Mouse (Mus musculus): ENCODE data around the gene Kank2. TPM values are rescaled to one million over a fixed set of nuclear protein-coding genes. Genes with fewer than 3 reads are reported as not detected.

Gene Kank2
- polyA plus RNA-seq, 1 experiment from 2014 or later, result 1.3 TPM

DNA sequence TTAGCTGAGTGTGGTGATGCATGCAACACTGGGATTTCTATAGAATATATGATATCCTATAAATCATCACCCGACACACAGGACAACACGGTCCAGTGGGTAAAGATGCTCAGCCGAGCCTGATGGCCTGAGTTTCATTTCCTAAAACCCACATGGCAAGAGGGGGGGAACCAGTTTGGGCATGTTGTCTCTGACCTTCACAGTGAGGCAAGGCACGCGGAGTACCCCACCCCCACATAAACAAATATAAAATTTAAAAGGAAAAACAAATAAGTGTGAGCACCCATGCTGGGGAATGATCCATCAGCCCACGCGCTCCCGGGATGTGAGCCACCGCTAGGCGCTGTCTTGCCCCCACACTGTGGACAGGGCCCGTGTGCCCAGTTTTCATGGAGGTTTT, 8.4 kb upstream of the Kank2 start:
- no peaks in the 10 kb centered on the region for H3K36me3 ChIP-seq (ENCODE audit: control insufficient read depth, insufficient read depth, low read length)
- H3K4me1 ChIP-seq (ENCODE audit: control insufficient read depth, insufficient read depth, low read length), result no peaks in the 10 kb centered on the region
- no peak for ATAC-seq (ENCODE audit: low read depth)
- 77% methylated on average over 11 of the region's 11 CpGs for WGBS
- H3K4me3 ChIP-seq (ENCODE audit: low read depth, low read length), result no peak overlapping the region
- H3K27ac ChIP-seq (ENCODE audit: low read depth, low read length), result no peak overlapping the region
- no peaks in the 10 kb centered on the region for H3K9me3 ChIP-seq (ENCODE audit: control insufficient read depth, low read length)
- H3K4me2 ChIP-seq (ENCODE audit: low read depth, low read length), result no peak overlapping the region
- H3K9ac ChIP-seq (replicated peaks; ENCODE audit: low read depth, low read length), result no peak overlapping the region
- H3K27me3 ChIP-seq (ENCODE audit: control insufficient read depth, insufficient read depth, low read length), result no peaks in the 10 kb centered on the region

DNA sequence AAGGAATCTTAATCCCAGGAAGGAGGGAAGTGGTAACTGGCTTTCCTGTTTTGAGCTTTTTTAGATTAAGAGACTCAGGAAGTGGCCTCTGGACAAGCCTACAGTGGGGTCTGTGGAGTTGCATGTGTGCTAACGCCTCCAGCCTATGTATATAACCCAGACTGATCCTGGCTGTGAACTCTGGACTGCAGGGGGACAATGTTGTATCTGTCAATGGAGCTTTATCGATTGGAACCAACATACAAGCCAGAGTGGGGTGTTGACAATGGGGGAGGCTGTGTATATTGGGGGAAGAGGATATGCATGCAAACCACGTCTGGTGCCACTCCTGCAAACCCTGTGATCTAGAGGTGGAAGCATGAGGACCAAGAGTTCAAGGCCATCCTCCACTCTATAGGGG, 7.8 kb upstream of the Kank2 start:
- 79% methylated on average over 3 of the region's 3 CpGs for WGBS
- H3K4me3 ChIP-seq (ENCODE audit: low read depth, low read length), result no peak overlapping the region
- no peak overlapping the region for H3K9ac ChIP-seq (replicated peaks; ENCODE audit: low read depth, low read length)
- H3K36me3 ChIP-seq (ENCODE audit: control insufficient read depth, insufficient read depth, low read length), result no peaks in the 10 kb centered on the region
- no peaks in the 10 kb centered on the region for H3K4me1 ChIP-seq (ENCODE audit: control insufficient read depth, insufficient read depth, low read length)
- no peaks in the 10 kb centered on the region for H3K27me3 ChIP-seq (ENCODE audit: control insufficient read depth, insufficient read depth, low read length)
- no peak overlapping the region for H3K27ac ChIP-seq (ENCODE audit: low read depth, low read length)
- ATAC-seq (ENCODE audit: low read depth), result no peak
- no peak overlapping the region for H3K4me2 ChIP-seq (ENCODE audit: low read depth, low read length)
- H3K9me3 ChIP-seq (ENCODE audit: control insufficient read depth, low read length), result no peaks in the 10 kb centered on the region

GRCm38 (mm10) chr9:21803986-21804644, 5.6 kb upstream of the Kank2 start:
- no peaks in the 10 kb centered on the region for H3K27me3 ChIP-seq (ENCODE audit: control insufficient read depth, insufficient read depth, low read length)
- no peak overlapping the region for H3K4me2 ChIP-seq (ENCODE audit: low read depth, low read length)
- 50% methylated on average over 12 of the region's 13 CpGs for WGBS
- H3K4me1 ChIP-seq (ENCODE audit: control insufficient read depth, insufficient read depth, low read length), result no peaks in the 10 kb centered on the region
- peak; percentile 87 for ATAC-seq (ENCODE audit: low read depth)
- no peak overlapping the region for H3K27ac ChIP-seq (ENCODE audit: low read depth, low read length)
- no peak overlapping the region for H3K4me3 ChIP-seq (ENCODE audit: low read depth, low read length)
- H3K9ac ChIP-seq (replicated peaks; ENCODE audit: low read depth, low read length), result no peak overlapping the region
- no peaks in the 10 kb centered on the region for H3K9me3 ChIP-seq (ENCODE audit: control insufficient read depth, low read length)
- no peaks in the 10 kb centered on the region for H3K36me3 ChIP-seq (ENCODE audit: control insufficient read depth, insufficient read depth, low read length)

DNA sequence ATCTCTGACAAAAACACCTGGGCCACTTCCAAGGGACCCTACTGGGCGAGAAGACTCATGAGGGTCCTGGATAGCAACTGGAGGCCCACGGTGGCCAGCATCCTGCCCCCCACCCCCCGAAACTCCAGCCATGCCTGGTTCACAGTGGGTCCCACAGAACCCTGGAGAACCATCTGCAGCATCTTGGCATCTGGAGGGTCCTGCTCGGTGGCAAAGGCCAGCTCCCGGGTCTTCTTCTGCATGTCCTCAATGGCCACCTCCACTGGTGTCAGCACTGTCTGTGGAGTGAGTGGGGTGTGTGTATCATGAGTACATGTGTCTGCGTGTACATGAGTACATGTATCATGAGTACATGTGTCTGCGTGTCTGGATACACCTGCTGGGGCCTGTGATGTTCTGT, 3.0 kb upstream of the Kank2 start:
- no peak overlapping the region for H3K9ac ChIP-seq (replicated peaks; ENCODE audit: low read depth, low read length)
- no peak overlapping the region for H3K4me2 ChIP-seq (ENCODE audit: low read depth, low read length)
- 94% methylated on average over 7 of the region's 7 CpGs for WGBS
- H3K4me1 ChIP-seq (ENCODE audit: control insufficient read depth, insufficient read depth, low read length), result 0 out of 2 replicates have a peak, but pooled peaks cover 4% of the 10 kb centered on the region
- H3K27me3 ChIP-seq (ENCODE audit: control insufficient read depth, insufficient read depth, low read length), result 0 out of 2 replicates have a peak, but pooled peaks cover 4% of the 10 kb centered on the region
- H3K27ac ChIP-seq (ENCODE audit: low read depth, low read length), result no peak overlapping the region
- H3K4me3 ChIP-seq (ENCODE audit: low read depth, low read length), result no peak overlapping the region
- no peaks in the 10 kb centered on the region for H3K36me3 ChIP-seq (ENCODE audit: control insufficient read depth, insufficient read depth, low read length)
- ATAC-seq (ENCODE audit: low read depth), result no peak
- H3K9me3 ChIP-seq (ENCODE audit: control insufficient read depth, low read length), result no peaks in the 10 kb centered on the region

DNA sequence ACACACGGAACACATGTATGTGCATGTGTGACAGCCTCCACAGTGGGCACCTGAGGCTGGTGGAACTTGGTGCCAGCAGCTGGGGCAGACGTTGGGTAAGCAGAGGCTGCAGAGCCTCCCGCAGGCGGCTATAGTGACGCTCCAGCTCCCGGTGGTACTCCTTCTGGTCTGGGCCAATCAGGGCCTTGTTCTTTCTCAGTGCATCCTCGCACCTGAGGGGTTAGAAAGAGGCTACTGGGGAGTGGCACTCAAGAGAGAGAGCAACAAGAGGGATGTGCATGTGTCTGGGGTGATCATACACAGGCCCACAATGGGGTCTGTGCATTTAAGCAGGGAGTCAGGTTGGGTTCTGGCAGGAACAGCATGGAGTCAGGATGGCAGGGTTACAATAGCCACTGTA, 2.6 kb upstream of the Kank2 start:
- no peak overlapping the region for H3K4me3 ChIP-seq (ENCODE audit: low read depth, low read length)
- H3K27ac ChIP-seq (ENCODE audit: low read depth, low read length), result no peak overlapping the region
- H3K4me1 ChIP-seq (ENCODE audit: control insufficient read depth, insufficient read depth, low read length), result 0 out of 2 replicates have a peak, but pooled peaks cover 4% of the 10 kb centered on the region
- WGBS, result 75% methylated on average over 7 of the region's 7 CpGs
- H3K36me3 ChIP-seq (ENCODE audit: control insufficient read depth, insufficient read depth, low read length), result no peaks in the 10 kb centered on the region
- no peak overlapping the region for H3K4me2 ChIP-seq (ENCODE audit: low read depth, low read length)
- ATAC-seq (ENCODE audit: low read depth), result no peak
- H3K9me3 ChIP-seq (ENCODE audit: control insufficient read depth, low read length), result no peaks in the 10 kb centered on the region
- 0 out of 2 replicates have a peak, but pooled peaks cover 4% of the 10 kb centered on the region for H3K27me3 ChIP-seq (ENCODE audit: control insufficient read depth, insufficient read depth, low read length)
- no peak overlapping the region for H3K9ac ChIP-seq (replicated peaks; ENCODE audit: low read depth, low read length)

DNA sequence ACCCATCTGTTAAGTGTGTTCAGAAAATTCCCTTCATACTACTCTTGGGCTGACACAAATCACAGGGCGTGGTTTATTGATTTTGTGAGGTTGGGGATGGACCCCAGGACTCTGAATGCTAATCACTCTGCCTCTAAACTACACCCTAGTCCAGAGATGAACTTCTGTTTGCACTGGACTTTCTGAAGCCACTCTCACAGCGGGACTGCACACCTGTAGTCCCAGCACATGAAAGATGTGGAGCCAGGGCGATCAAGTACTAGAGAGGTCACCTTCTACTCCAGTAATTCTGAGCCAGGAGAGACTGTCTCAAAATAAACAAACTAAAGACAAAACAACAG, 436 bp upstream of the Kank2 start:
- 54% methylated on average over 3 of the region's 3 CpGs for WGBS
- Histone ChIP-seq H3K4me1 (ENCODE audit: control insufficient read depth, insufficient read depth, low read length) (0 out of 2 replicates have a peak, but pooled peaks cover 4% of the 10 kb centered on the region), H3K27ac (ENCODE audit: low read depth, low read length) (no peak overlapping the region), H3K4me3 (ENCODE audit: low read depth, low read length) (peak overlapping the region; percentile 57), H3K9ac (replicated peaks; ENCODE audit: low read depth, low read length) (no peak overlapping the region), H3K27me3 (ENCODE audit: control insufficient read depth, insufficient read depth, low read length) (0 out of 2 replicates have a peak, but pooled peaks cover 4% of the 10 kb centered on the region), H3K9me3 (ENCODE audit: control insufficient read depth, low read length) (no peaks in the 10 kb centered on the region), H3K36me3 (ENCODE audit: control insufficient read depth, insufficient read depth, low read length) (no peaks in the 10 kb centered on the region), H3K4me2 (ENCODE audit: low read depth, low read length) (peak overlapping the region; percentile 76)
- no peak for ATAC-seq (ENCODE audit: low read depth)

- peak overlapping the region; percentile 57 for H3K4me3 ChIP-seq (ENCODE audit: low read depth, low read length)
- ATAC-seq (ENCODE audit: low read depth), result no peak; the same call in 1 of the 2 replicates
- 1% methylated on average over 26 of the region's 26 CpGs for WGBS
- H3K9ac ChIP-seq (replicated peaks; ENCODE audit: low read depth, low read length), result peak overlapping the region; percentile 48
- 0 out of 2 replicates have a peak, but pooled peaks cover 4% of the 10 kb centered on the region for H3K27me3 ChIP-seq (ENCODE audit: control insufficient read depth, insufficient read depth, low read length)
- H3K36me3 ChIP-seq (ENCODE audit: control insufficient read depth, insufficient read depth, low read length), result no peaks in the 10 kb centered on the region
- H3K4me2 ChIP-seq (ENCODE audit: low read depth, low read length), result peak overlapping the region; percentile 76
- H3K27ac ChIP-seq (ENCODE audit: low read depth, low read length), result peak overlapping the region; percentile 62; the same call in 1 of the 2 replicates
- H3K4me1 ChIP-seq (ENCODE audit: control insufficient read depth, insufficient read depth, low read length), result 0 out of 2 replicates have a peak, but pooled peaks cover 4% of the 10 kb centered on the region
- H3K9me3 ChIP-seq (ENCODE audit: control insufficient read depth, low read length), result no peaks in the 10 kb centered on the region
These were observed 611 bp downstream of the Kank2 start for GRCm38 (mm10) chr9:21797921-21798344.

GRCm38 (mm10) chr9:21796919-21797318, 1.6 kb downstream of the Kank2 start:
- 0 out of 2 replicates have a peak, but pooled peaks cover 4% of the 10 kb centered on the region for H3K27me3 ChIP-seq (ENCODE audit: control insufficient read depth, insufficient read depth, low read length)
- peaks cover 6% of the 10 kb centered on the region; the same call in 1 of the 2 replicates for H3K4me1 ChIP-seq (ENCODE audit: control insufficient read depth, insufficient read depth, low read length)
- H3K27ac ChIP-seq (ENCODE audit: low read depth, low read length), result no peak overlapping the region
- 67% methylated on average over 3 of the region's 3 CpGs for whole genome bisulfite sequencing
- H3K4me2 ChIP-seq (ENCODE audit: low read depth, low read length), result peak overlapping the region; percentile 2; the same call in 1 of the 2 replicates
- no peaks in the 10 kb centered on the region for H3K9me3 ChIP-seq (ENCODE audit: control insufficient read depth, low read length)
- H3K4me3 ChIP-seq (ENCODE audit: low read depth, low read length), result no peak overlapping the region
- ATAC-seq (ENCODE audit: low read depth), result no peak
- no peaks in the 10 kb centered on the region for H3K36me3 ChIP-seq (ENCODE audit: control insufficient read depth, insufficient read depth, low read length)
- H3K9ac ChIP-seq (replicated peaks; ENCODE audit: low read depth, low read length), result no peak overlapping the region

- 69% methylated on average over 3 of the region's 3 CpGs for WGBS
- Histone ChIP-seq H3K9ac (replicated peaks; ENCODE audit: low read depth, low read length) (no peak overlapping the region), H3K4me1 (ENCODE audit: control insufficient read depth, insufficient read depth, low read length) (peaks cover 6% of the 10 kb centered on the region; the same call in 1 of the 2 replicates), H3K4me2 (ENCODE audit: low read depth, low read length) (no peak overlapping the region), H3K9me3 (ENCODE audit: control insufficient read depth, low read length) (no peaks in the 10 kb centered on the region), H3K27me3 (ENCODE audit: control insufficient read depth, insufficient read depth, low read length) (0 out of 2 replicates have a peak, but pooled peaks cover 4% of the 10 kb centered on the region), H3K4me3 (ENCODE audit: low read depth, low read length) (no peak overlapping the region), H3K27ac (ENCODE audit: low read depth, low read length) (no peak overlapping the region), H3K36me3 (ENCODE audit: control insufficient read depth, insufficient read depth, low read length) (no peaks in the 10 kb centered on the region)
- ATAC-seq (ENCODE audit: low read depth), result no peak
These were observed 2.3 kb downstream of the Kank2 start for GRCm38 (mm10) chr9:21796259-21796658.

Data from neural tube, embryonic 14.5 days (tissue).